Mouse (Mus musculus): ENCODE results near the gene Tnks2.

- TF ChIP-seq CTCF (IDR thresholded peaks at IDR 0.05; ENCODE audit: borderline replicate concordance, insufficient read depth, low read length) (no peak), POLR2A (IDR thresholded peaks at IDR 0.05; ENCODE audit: low read depth, low read length) (no peak)
Measured at GRCm38 (mm10) chr19:36818141-36818885, 15.7 kb upstream of the Tnks2 start.

Data from embryonic fibroblast, embryonic 13.5 days (primary cell).